Mouse (Mus musculus): ENCODE results near the gene Pf4. TPM values are rescaled to one million over a fixed set of nuclear protein-coding genes. Genes with fewer than 3 reads are reported as not detected.

The Pf4 gene
- polyA plus RNA-seq, 1 experiment from 2014 or later = 66.0 TPM

- WGBS = 79% methylated on average over 10 of the region's 10 CpGs
- Histone ChIP-seq H3K4me2 (ENCODE audit: low read depth, severe bottlenecking) (no peak overlapping the region), H3K9me3 (ENCODE audit: control insufficient read depth, low read length) (no peaks in the 10 kb centered on the region), H3K4me1 (ENCODE audit: control insufficient read depth, insufficient read depth, low read length) (no peaks in the 10 kb centered on the region), H3K27ac (replicated peaks; ENCODE audit: low read depth, low read length) (no peak overlapping the region), H3K4me3 (ENCODE audit: low read depth, low read length) (no peak overlapping the region), H3K36me3 (ENCODE audit: control insufficient read depth, insufficient read depth, low read length) (no peaks in the 10 kb centered on the region), H3K9ac (ENCODE audit: low read length) (no peak overlapping the region), H3K27me3 (ENCODE audit: control insufficient read depth, insufficient read depth, low read length) (no peaks in the 10 kb centered on the region)
- ATAC-seq (ENCODE audit: insufficient number of reproducible peaks, low FRiP score, low TSS enrichment, low read depth) = no peak
- DNase-seq (ENCODE audit: low spot score) = no peak
These were observed 5.4 kb downstream of the Pf4 start for GRCm38 (mm10) chr5:90777621-90778020.

DNA sequence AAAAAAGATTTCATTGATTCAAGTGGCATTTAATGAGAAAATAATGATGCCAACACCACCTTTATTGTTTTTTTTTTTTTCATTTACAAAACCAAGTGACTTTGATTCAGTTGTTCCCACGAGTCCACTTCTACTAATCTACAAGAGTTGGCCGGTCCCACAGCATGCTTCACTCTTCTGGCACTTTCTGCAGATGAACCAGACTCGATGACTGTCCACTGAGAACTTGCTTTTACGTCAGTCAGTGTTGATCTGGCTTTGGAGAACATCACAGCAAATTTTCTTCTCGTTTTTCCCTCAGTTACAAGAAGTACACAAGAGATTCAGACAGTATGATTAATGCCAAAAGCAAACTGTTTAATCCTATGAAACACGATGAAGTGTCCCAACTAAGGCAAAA is 6.6 kb downstream of the Pf4 start:
- Histone ChIP-seq H3K27ac (replicated peaks; ENCODE audit: low read depth, low read length) (no peak overlapping the region), H3K27me3 (ENCODE audit: control insufficient read depth, insufficient read depth, low read length) (no peaks in the 10 kb centered on the region), H3K4me1 (ENCODE audit: control insufficient read depth, insufficient read depth, low read length) (no peaks in the 10 kb centered on the region), H3K4me2 (ENCODE audit: low read depth, severe bottlenecking) (no peak overlapping the region), H3K9me3 (ENCODE audit: control insufficient read depth, low read length) (no peaks in the 10 kb centered on the region), H3K36me3 (ENCODE audit: control insufficient read depth, insufficient read depth, low read length) (no peaks in the 10 kb centered on the region), H3K4me3 (ENCODE audit: low read depth, low read length) (no peak overlapping the region), H3K9ac (ENCODE audit: low read length) (no peak overlapping the region)
- no peak for ATAC-seq (ENCODE audit: insufficient number of reproducible peaks, low FRiP score, low TSS enrichment, low read depth)
- DNase-seq (ENCODE audit: low spot score) = no peak
- WGBS = 81% methylated on average over 6 of the region's 6 CpGs

GRCm38 (mm10) chr5:90783697-90784096 is 11.5 kb downstream of the Pf4 start:
- WGBS = 85% methylated on average over 3 of the region's 3 CpGs
- H3K36me3 ChIP-seq (ENCODE audit: control insufficient read depth, insufficient read depth, low read length) = no peaks in the 10 kb centered on the region
- ATAC-seq (ENCODE audit: insufficient number of reproducible peaks, low FRiP score, low TSS enrichment, low read depth) = no peak

DNA sequence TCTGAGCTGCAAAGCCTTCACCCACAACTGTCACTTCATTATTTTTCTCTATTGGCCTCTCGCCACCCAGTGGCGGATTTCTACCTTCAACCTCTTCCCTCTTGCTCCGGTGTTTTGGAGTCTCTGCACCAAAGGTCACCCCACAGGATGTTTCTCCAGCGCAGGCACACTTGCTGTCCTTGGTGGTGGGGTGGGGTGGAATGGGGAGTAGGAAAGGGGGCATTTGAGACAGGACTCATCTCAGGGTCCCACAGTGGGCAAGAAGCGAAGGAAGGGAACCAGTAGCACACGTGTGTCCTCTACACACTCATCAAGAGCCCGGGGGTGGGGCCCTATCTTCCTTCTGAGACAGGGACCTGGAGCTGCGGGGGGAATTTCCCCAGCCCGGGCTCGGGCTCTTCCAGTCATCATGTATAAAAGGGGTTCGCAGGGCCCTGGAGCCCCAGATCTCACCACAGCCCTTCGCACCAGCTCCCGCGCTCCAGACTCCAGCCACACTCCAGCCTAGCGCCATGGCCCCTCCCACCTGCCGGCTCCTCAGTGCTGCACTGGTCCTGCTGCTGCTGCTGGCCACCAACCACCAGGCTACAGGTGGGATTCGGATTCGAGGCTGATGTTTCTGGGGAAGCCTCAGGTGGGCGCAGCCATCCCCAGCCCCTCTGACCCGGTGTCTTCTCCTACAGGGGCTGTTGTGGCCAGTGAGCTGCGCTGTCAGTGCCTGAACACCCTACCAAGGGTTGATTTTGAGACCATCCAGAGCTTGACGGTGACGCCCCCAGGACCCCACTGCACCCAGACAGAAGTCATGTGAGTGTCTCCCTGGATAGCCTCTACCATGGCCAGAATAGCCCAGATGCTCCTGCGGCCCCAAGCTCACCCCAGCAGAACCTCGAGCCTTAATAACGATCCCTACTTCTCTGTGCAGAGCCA is 13.7 kb downstream of the Pf4 start, which contains the start of gene Cxcl3:
Cxcl3 (plus strand) TSS at position 445 of the 930 bp plus-strand sequence.
- DNase-seq (ENCODE audit: low spot score) (peak; percentile 67), ATAC-seq (ENCODE audit: insufficient number of reproducible peaks, low FRiP score, low TSS enrichment, low read depth) (peak; percentile 69)
- no peaks in the 10 kb centered on the region for H3K27me3 ChIP-seq (ENCODE audit: control insufficient read depth, insufficient read depth, low read length)
- no peaks in the 10 kb centered on the region for H3K36me3 ChIP-seq (ENCODE audit: control insufficient read depth, insufficient read depth, low read length)
- H3K4me2 ChIP-seq (ENCODE audit: low read depth, severe bottlenecking) = peak within 1 kb of the TSS; percentile 79
- no peaks in the 10 kb centered on the region for H3K9me3 ChIP-seq (ENCODE audit: control insufficient read depth, low read length)
- 0 out of 2 replicates have a peak within 1 kb of the TSS, but pooled peaks have one; percentile 35 for H3K9ac ChIP-seq (ENCODE audit: low read length)
- WGBS = 18% methylated on average over 24 of the region's 26 CpGs
- no peak within 1 kb of the TSS for H3K27ac ChIP-seq (replicated peaks; ENCODE audit: low read depth, low read length)
- H3K4me1 ChIP-seq (ENCODE audit: control insufficient read depth, insufficient read depth, low read length) = peaks cover 8% of the 10 kb centered on the region
- peak within 1 kb of the TSS; percentile 24; the same call in 1 of the 2 replicates for H3K4me3 ChIP-seq (ENCODE audit: low read depth, low read length)

More at GRCm38 (mm10) chr5:90783697-90784096, 11.5 kb downstream of the Pf4 start:
- no peak for DNase-seq (ENCODE audit: low spot score)
- Histone ChIP-seq H3K4me1 (ENCODE audit: control insufficient read depth, insufficient read depth, low read length) (peaks cover 2% of the 10 kb centered on the region; the same call in 1 of the 2 replicates), H3K27me3 (ENCODE audit: control insufficient read depth, insufficient read depth, low read length) (no peaks in the 10 kb centered on the region), H3K27ac (replicated peaks; ENCODE audit: low read depth, low read length) (no peak overlapping the region), H3K4me2 (ENCODE audit: low read depth, severe bottlenecking) (no peak overlapping the region), H3K9ac (ENCODE audit: low read length) (no peak overlapping the region), H3K9me3 (ENCODE audit: control insufficient read depth, low read length) (no peaks in the 10 kb centered on the region), H3K4me3 (ENCODE audit: low read depth, low read length) (no peak overlapping the region)

DNA sequence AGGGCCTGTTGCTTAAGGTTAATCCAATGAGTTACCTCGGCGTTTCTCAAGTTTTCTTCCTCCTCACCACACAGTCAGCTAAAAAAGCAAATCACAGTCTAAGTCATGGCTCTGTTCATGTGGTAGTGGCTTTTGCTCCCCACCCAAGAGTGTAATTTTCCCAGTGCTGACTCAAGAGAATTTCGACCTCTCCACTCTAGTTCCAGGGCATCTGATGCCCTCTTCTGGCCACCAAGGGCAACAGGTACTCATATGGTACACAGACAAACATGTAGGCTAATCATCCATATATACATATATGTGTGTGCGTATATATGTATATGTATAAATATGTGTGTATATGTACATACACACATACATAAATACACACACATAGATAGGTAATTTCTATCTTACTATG is 15.9 kb downstream of the Pf4 start:
- no peak overlapping the region for H3K4me3 ChIP-seq (ENCODE audit: low read depth, low read length)
- no peak overlapping the region for H3K27ac ChIP-seq (replicated peaks; ENCODE audit: low read depth, low read length)
- WGBS = 80% methylated on average over 4 of the region's 4 CpGs
- peaks cover 8% of the 10 kb centered on the region for H3K4me1 ChIP-seq (ENCODE audit: control insufficient read depth, insufficient read depth, low read length)
- no peak for DNase-seq (ENCODE audit: low spot score)
- no peaks in the 10 kb centered on the region for H3K36me3 ChIP-seq (ENCODE audit: control insufficient read depth, insufficient read depth, low read length)
- H3K27me3 ChIP-seq (ENCODE audit: control insufficient read depth, insufficient read depth, low read length) = no peaks in the 10 kb centered on the region
- no peak for ATAC-seq (ENCODE audit: insufficient number of reproducible peaks, low FRiP score, low TSS enrichment, low read depth)
- H3K4me2 ChIP-seq (ENCODE audit: low read depth, severe bottlenecking) = no peak overlapping the region
- H3K9ac ChIP-seq (ENCODE audit: low read length) = no peak overlapping the region
- H3K9me3 ChIP-seq (ENCODE audit: control insufficient read depth, low read length) = no peaks in the 10 kb centered on the region

DNA sequence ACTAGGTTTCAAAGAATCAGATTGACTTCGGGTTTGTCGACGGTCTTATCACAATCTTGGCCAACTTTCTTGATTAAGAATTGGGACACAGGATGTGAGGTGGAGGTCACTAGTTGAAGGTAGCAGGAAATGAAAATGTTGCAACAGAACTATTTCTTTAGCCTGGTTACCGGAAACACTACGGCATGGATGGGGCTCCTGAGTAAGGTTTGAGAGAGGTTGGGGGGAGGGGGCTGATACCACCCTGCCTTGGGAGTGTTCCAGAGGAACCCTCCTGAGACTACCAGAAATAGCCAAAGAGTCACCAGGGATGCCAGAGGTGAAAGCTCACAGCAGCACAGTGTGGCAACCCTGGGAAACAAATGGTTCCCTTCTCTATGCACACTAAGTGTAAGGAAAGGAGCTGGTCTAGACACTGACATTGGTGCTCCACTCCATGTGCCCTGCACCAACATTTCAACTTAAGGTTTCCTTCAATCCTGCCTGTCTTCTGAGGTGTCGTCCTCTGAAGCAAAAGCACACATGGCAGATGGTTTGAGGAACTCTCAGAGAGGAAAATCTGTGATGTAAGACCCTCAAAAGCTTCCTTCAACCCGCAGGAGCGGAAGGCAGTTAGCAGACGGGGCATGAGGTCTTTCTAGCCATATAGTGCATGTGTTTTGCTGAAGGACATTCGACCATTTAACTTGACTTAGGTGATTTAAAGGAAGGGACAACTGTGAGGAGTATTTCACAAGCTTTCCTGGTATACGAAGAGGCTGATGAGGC is 17.3 kb downstream of the Pf4 start:
- H3K4me1 ChIP-seq (ENCODE audit: control insufficient read depth, insufficient read depth, low read length) = peaks cover 8% of the 10 kb centered on the region
- no peaks in the 10 kb centered on the region for H3K9me3 ChIP-seq (ENCODE audit: control insufficient read depth, low read length)
- H3K4me2 ChIP-seq (ENCODE audit: low read depth, severe bottlenecking) = no peak overlapping the region
- H3K36me3 ChIP-seq (ENCODE audit: control insufficient read depth, insufficient read depth, low read length) = no peaks in the 10 kb centered on the region
- DNase-seq (ENCODE audit: low spot score) = no peak
- H3K9ac ChIP-seq (ENCODE audit: low read length) = no peak overlapping the region
- no peak overlapping the region for H3K27ac ChIP-seq (replicated peaks; ENCODE audit: low read depth, low read length)
- WGBS = 55% methylated on average over 11 of the region's 11 CpGs
- no peaks in the 10 kb centered on the region for H3K27me3 ChIP-seq (ENCODE audit: control insufficient read depth, insufficient read depth, low read length)
- ATAC-seq (ENCODE audit: insufficient number of reproducible peaks, low FRiP score, low TSS enrichment, low read depth) = no peak; the same call in 1 of the 2 replicates
- H3K4me3 ChIP-seq (ENCODE audit: low read depth, low read length) = no peak overlapping the region

- no peak overlapping the region for H3K4me2 ChIP-seq (ENCODE audit: low read depth, severe bottlenecking)
- ATAC-seq (ENCODE audit: insufficient number of reproducible peaks, low FRiP score, low TSS enrichment, low read depth) = peak; percentile 76
- H3K4me1 ChIP-seq (ENCODE audit: control insufficient read depth, insufficient read depth, low read length) = peaks cover 8% of the 10 kb centered on the region
- H3K9me3 ChIP-seq (ENCODE audit: control insufficient read depth, low read length) = no peaks in the 10 kb centered on the region
- H3K36me3 ChIP-seq (ENCODE audit: control insufficient read depth, insufficient read depth, low read length) = no peaks in the 10 kb centered on the region
- no peaks in the 10 kb centered on the region for H3K27me3 ChIP-seq (ENCODE audit: control insufficient read depth, insufficient read depth, low read length)
- no peak overlapping the region for H3K9ac ChIP-seq (ENCODE audit: low read length)
- no peak overlapping the region for H3K4me3 ChIP-seq (ENCODE audit: low read depth, low read length)
- peak; percentile 59 for DNase-seq (ENCODE audit: low spot score)
- 11% methylated on average over 8 of the region's 8 CpGs for WGBS
- no peak overlapping the region for H3K27ac ChIP-seq (replicated peaks; ENCODE audit: low read depth, low read length)
These were observed 17.9 kb downstream of the Pf4 start for GRCm38 (mm10) chr5:90790074-90790502.

DNA sequence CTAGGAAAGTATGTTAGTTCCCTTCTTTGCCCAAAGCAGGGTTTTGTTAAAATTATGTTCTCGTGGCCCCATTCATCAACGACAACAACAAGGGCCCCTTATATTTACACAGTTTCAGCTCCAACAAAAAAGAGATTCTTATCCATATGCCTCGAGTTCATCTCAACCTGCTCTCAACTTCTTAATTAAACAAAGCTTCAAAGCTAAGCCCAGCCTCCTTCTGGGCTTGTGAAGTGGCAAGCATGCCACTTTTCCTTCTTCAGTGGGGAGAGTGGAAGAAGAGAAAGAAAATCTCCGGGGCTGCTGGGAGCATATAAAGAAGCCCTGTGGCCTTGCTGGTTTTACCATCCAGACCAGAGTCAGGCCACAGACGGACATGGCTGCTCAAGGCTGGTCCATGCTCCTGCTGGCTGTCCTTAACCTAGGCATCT is 22.0 kb downstream of the Pf4 start, which contains the start of gene Cxcl15:
Cxcl15 (plus strand) TSS at position 340 of the 431 bp plus-strand sequence.
- ATAC-seq (ENCODE audit: insufficient number of reproducible peaks, low FRiP score, low TSS enrichment, low read depth) (no peak), DNase-seq (ENCODE audit: low spot score) (no peak)
- Histone ChIP-seq H3K27ac (replicated peaks; ENCODE audit: low read depth, low read length) (no peak within 1 kb of the TSS), H3K36me3 (ENCODE audit: control insufficient read depth, insufficient read depth, low read length) (no peaks in the 10 kb centered on the region), H3K4me1 (ENCODE audit: control insufficient read depth, insufficient read depth, low read length) (peaks cover 6% of the 10 kb centered on the region; the same call in 1 of the 2 replicates), H3K4me3 (ENCODE audit: low read depth, low read length) (no peak within 1 kb of the TSS), H3K4me2 (ENCODE audit: low read depth, severe bottlenecking) (no peak within 1 kb of the TSS), H3K27me3 (ENCODE audit: control insufficient read depth, insufficient read depth, low read length) (no peaks in the 10 kb centered on the region), H3K9me3 (ENCODE audit: control insufficient read depth, low read length) (no peaks in the 10 kb centered on the region), H3K9ac (ENCODE audit: low read length) (no peak within 1 kb of the TSS)
- 70% methylated on average over 5 of the region's 5 CpGs for WGBS
